Comparison of ENCODE assay signal across 8 mouse cellular contexts in genomic region chr19:17364741-17365140, GRCm38 (mm10). TPM values are rescaled to one million over a fixed set of nuclear protein-coding genes. Genes with fewer than 3 reads are reported as not detected.
A peak's percentile ranks its signal among the peaks of the same experiment; 100 is the strongest.
DNase-seq lines count a peak whose midpoint lies in the region; ATAC-seq and TF ChIP-seq lines count a peak whose summit lies in the region.

No protein-coding gene starts in this region.

- no peak for ATAC-seq in kidney, embryonic 16.5 days (ENCODE audit: low FRiP score, low TSS enrichment)

- H3K9me3 ChIP-seq in kidney, embryonic 16.5 days (ENCODE audit: low read length), result no peaks in the 10 kb centered on the region
- no peaks in the 10 kb centered on the region for H3K9me3 ChIP-seq in forebrain, embryonic 10.5 days

- no peak overlapping the region for H3K4me3 ChIP-seq in kidney, adult 2 months (ENCODE audit: insufficient read depth, low read depth, low read length)
- no peak overlapping the region for H3K4me3 ChIP-seq in kidney, embryonic 16.5 days (ENCODE audit: low read length)
- H3K4me3 ChIP-seq in forebrain, embryonic 10.5 days, result no peak overlapping the region

- TF ChIP-seq CTCF in kidney, adult 2 months (conservative IDR thresholded peaks at IDR 0.05; ENCODE audit: insufficient read depth, insufficient read length, low read depth, low read length), result peak; percentile 28; the same call in 1 of the 2 replicates

- H3K27ac ChIP-seq in kidney, adult 2 months (ENCODE audit: insufficient read depth, low read depth, low read length), result no peak overlapping the region
- no peak overlapping the region for H3K27ac ChIP-seq in kidney, embryonic 16.5 days (ENCODE audit: low read length)
- H3K27ac ChIP-seq in forebrain, embryonic 10.5 days, result no peak overlapping the region

- H3K4me1 ChIP-seq in kidney, adult 2 months (ENCODE audit: control insufficient read depth, insufficient read depth, low read length), result peaks cover 17% of the 10 kb centered on the region; the same call in 1 of the 2 replicates
- no peaks in the 10 kb centered on the region for H3K4me1 ChIP-seq in kidney, embryonic 16.5 days (ENCODE audit: insufficient read depth, low read length)
- no peaks in the 10 kb centered on the region for H3K4me1 ChIP-seq in forebrain, embryonic 10.5 days

- no peak for TF ChIP-seq POLR2A in kidney, adult 2 months (IDR thresholded peaks at IDR 0.05; ENCODE audit: low read depth, low read length)

- H3K36me3 ChIP-seq in kidney, adult 2 months (ENCODE audit: control insufficient read depth, insufficient read depth, low read length), result no peaks in the 10 kb centered on the region; the same call in 1 of the 2 replicates
- H3K36me3 ChIP-seq in kidney, embryonic 16.5 days (ENCODE audit: insufficient read depth, low read length), result no peaks in the 10 kb centered on the region
- H3K36me3 ChIP-seq in forebrain, embryonic 10.5 days (replicated peaks), result no peaks in the 10 kb centered on the region

- no peak overlapping the region for H3K9ac ChIP-seq in kidney, embryonic 16.5 days (replicated peaks; ENCODE audit: low read length)

- H3K27me3 ChIP-seq in kidney, adult 2 months (replicated peaks; ENCODE audit: control insufficient read depth, insufficient read depth, low read length), result no peaks in the 10 kb centered on the region
- no peaks in the 10 kb centered on the region for H3K27me3 ChIP-seq in kidney, embryonic 16.5 days (ENCODE audit: insufficient read depth, low read length)
- no peaks in the 10 kb centered on the region for H3K27me3 ChIP-seq in forebrain, embryonic 10.5 days (ENCODE audit: poor library complexity, severe bottlenecking)

- WGBS in kidney, adult 2 months, result 35% methylated on average over 3 of the region's 3 CpGs
- 41% methylated on average over 3 of the region's 3 CpGs for WGBS in kidney, embryonic 16.5 days
- WGBS in forebrain, embryonic 10.5 days, result 48% methylated on average over 3 of the region's 3 CpGs

- DNase-seq in kidney, adult 2 months, result peak; percentile 37
- DNase-seq in 3T3-L1 (ENCODE audit: low read depth, low spot score), result peak; percentile 90
- peak; percentile 30 for DNase-seq in Muller cell, postnatal 12 days (ENCODE audit: inconsistent ontology term)
- DNase-seq in cerebellum, postnatal 14 days, result peak; percentile 66 to 75
- peak; percentile 53 to 66 for DNase-seq in layer of hippocampus, postnatal 10 days (ENCODE audit: low spot score in 2 of 2)
- DNase-seq in spleen, adult 12 weeks (ENCODE audit: low spot score), result peak; percentile 29
- no peak for DNase-seq in forebrain, embryonic 10.5 days (ENCODE audit: extremely low spot score, low spot score)

- H3K4me2 ChIP-seq in kidney, embryonic 16.5 days (replicated peaks; ENCODE audit: low read depth, low read length), result no peak overlapping the region

RNA-seq across cellular contexts. Expression of gene Gcnt1, which starts 7.9 kb away (rescaled TPM):
- 158 and 176 TPM in 2 replicates for polyA plus RNA-seq in kidney, adult 2 months (2012; rRNA removed)
- 42.4 and 42.5 TPM in 2 replicates for polyA plus RNA-seq in kidney, embryonic 16.5 days (2015; fragmentation: Nextera tagmentation; extraction: Ambion mirVana)
- 1 to 10 TPM; 1.8 to 2.2 TPM for total RNA-seq in layer of hippocampus, postnatal 10 days (2021)
- 2.6 and 2.8 TPM in 2 replicates for polyA plus RNA-seq in forebrain, embryonic 10.5 days (2016; fragmentation: Nextera tagmentation; extraction: Ambion mirVana)

RNA-seq across cellular contexts. Expression of gene Rfk, which starts 29.1 kb away (rescaled TPM):
- 88.3 and 98.3 TPM in 2 replicates for polyA plus RNA-seq in kidney, adult 2 months (2012; rRNA removed)
- 78.6 and 79.5 TPM in 2 replicates for polyA plus RNA-seq in kidney, embryonic 16.5 days (2015; fragmentation: Nextera tagmentation; extraction: Ambion mirVana)
- 10 to 100 TPM; 50.7 to 57.1 TPM for total RNA-seq in layer of hippocampus, postnatal 10 days (2021)
- polyA plus RNA-seq in forebrain, embryonic 10.5 days (2016; fragmentation: Nextera tagmentation; extraction: Ambion mirVana), result 74.6 and 75.6 TPM in 2 replicates

Comparison
In these comparisons a context has a peak if more than half of its experiments do, and no peak if none do; other contexts are left out.
1. RNA of gene Gcnt1, which starts 7.9 kb away (polyA plus RNA-seq): 158 to 176 TPM in kidney, adult 2 months and 42.4 to 42.5 TPM in kidney, embryonic 16.5 days; 2.6 to 2.8 TPM in forebrain, embryonic 10.5 days; every median in the first group is over 10 times any median in the second.